Mouse (Mus musculus) bone marrow macrophage, adult 2 months (primary cell): Measurements from ENCODE around the gene A830031A19Rik. TPM values are rescaled to one million over a fixed set of nuclear protein-coding genes. Genes with fewer than 3 reads are reported as not detected.

Experiments used
- H3K27ac ChIP-seq: 2 replicates; pipeline ENCODE4 v1.5.1; 2012; ENCODE audit warnings: low read depth, low read length; ENCODE audit not compliant: insufficient read depth
- H3K4me1 ChIP-seq: 2 replicates; pipeline ENCODE4 v1.6.1; 2012; ENCODE audit warnings: low read length; ENCODE audit not compliant: control insufficient read depth, insufficient read depth
- H3K4me3 ChIP-seq: 2 replicates; pipeline ENCODE4 v1.5.1; 2012; ENCODE audit warnings: mild to moderate bottlenecking, low read length, moderate library complexity; ENCODE audit not compliant: insufficient read depth
- CTCF ChIP-seq: IDR thresholded peaks from 2 replicates; pipeline ENCODE4 v1.5.1; 2012; ENCODE audit warnings: low read depth, mild to moderate bottlenecking, low read length, moderate library complexity
- POLR2A ChIP-seq: IDR thresholded peaks from 2 replicates; pipeline ENCODE4 v1.6.1; 2012; ENCODE audit warnings: mild to moderate bottlenecking, low read depth, low read length, borderline replicate concordance
- polyA plus RNA-seq: library from polyadenylated mRNA; stranded (reverse); fragments of >200 nt; gene quantifications from 2 replicates; pipeline ENCODE4 v1.2.4, GENCODE M21; 2012; ENCODE audit not compliant: missing spikeins, insufficient read depth, insufficient read length

A830031A19Rik gene
- polyA plus RNA-seq, 1 experiment: not detected

DNA sequence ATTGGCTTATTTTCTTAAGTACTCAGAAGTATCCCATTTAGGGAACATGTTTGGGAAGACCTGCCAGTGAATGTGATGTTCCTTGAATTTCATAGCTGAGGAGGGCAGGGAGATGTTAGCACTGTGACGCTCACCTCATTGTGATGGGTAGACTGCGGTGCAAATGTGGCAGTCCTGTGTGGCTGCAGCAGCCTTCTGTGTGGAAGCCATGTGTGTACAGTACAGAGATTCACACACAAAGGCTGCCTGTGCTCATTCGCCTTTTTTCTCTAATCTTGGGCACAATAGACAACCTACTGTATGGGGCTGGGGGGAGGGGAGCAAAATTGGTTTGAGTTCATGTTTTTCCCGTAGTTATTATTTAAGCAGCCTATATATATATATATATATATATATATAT is 9.7 kb upstream of the A830031A19Rik start:
- Histone ChIP-seq H3K4me3 (no peak overlapping the region), H3K4me1 (peaks cover 2% of the 10 kb centered on the region; the same call in 1 of the 2 replicates), H3K27ac (no peak overlapping the region)
- TF ChIP-seq CTCF (no peak), POLR2A (no peak)

DNA sequence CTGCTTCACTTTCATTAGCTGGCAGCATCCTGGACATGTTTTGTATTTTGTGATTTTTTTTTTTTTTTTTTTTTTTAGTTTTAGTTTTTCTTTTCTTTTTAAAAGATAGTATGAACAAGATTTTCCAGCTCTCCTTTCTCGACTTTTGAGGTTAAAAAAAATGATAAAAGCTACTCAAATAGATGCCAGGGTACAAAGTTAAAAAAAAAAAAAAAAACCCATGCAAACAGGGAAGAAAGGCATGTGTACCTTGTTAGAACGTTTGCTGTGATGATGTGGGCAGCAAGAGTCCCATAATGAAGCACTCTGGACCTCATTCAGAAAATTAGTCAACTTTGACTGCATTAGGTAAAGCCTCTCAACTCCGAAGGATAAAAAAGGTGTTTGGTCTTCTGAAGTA is 9.2 kb upstream of the A830031A19Rik start:
- no peak overlapping the region for H3K27ac ChIP-seq
- no peak for TF ChIP-seq CTCF
- TF ChIP-seq POLR2A: no peak
- H3K4me1 ChIP-seq: peaks cover 3% of the 10 kb centered on the region; the same call in 1 of the 2 replicates
- H3K4me3 ChIP-seq: no peak overlapping the region

DNA sequence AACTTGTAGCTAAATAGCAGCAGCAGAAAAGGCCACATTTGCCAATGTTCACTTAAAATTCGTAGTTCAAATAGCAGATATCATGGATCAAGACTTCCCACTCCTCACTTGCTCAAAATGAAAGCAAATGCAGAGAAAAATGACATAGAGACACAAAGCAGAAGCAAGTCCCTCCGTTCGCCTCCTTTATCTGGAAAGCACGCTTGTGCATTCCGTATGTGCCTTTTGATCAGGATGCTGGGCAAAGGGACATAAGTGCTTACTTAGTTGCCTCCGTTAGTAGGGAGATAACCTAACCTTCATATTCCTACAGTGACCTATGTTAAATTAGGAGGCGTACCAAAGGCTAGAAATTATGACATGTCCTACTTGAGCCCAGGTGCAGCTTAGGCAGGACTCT is 8.6 kb upstream of the A830031A19Rik start:
- Histone ChIP-seq H3K4me3 (no peak overlapping the region), H3K4me1 (peaks cover 4% of the 10 kb centered on the region; the same call in 1 of the 2 replicates), H3K27ac (no peak overlapping the region)
- TF ChIP-seq CTCF (no peak), POLR2A (no peak)

DNA sequence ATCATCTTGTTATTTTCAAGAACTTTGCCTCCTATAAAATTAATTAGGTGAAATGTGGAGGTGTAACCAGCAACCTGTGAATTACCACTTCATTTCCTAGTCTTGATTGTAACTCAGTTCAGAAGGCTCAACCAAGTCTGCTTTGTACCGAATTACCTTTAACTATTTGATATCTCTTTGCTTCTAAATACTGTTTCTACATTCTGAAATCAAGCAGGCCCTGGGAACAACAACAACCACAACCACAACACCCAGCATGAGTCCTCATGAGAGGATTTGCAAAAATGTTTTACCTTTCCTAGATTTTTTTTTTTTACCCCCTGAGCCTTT is 8.2 kb upstream of the A830031A19Rik start:
- Histone ChIP-seq H3K27ac (no peak overlapping the region), H3K4me3 (no peak overlapping the region), H3K4me1 (peaks cover 4% of the 10 kb centered on the region; the same call in 1 of the 2 replicates)
- TF ChIP-seq CTCF: no peak
- TF ChIP-seq POLR2A: no peak

DNA sequence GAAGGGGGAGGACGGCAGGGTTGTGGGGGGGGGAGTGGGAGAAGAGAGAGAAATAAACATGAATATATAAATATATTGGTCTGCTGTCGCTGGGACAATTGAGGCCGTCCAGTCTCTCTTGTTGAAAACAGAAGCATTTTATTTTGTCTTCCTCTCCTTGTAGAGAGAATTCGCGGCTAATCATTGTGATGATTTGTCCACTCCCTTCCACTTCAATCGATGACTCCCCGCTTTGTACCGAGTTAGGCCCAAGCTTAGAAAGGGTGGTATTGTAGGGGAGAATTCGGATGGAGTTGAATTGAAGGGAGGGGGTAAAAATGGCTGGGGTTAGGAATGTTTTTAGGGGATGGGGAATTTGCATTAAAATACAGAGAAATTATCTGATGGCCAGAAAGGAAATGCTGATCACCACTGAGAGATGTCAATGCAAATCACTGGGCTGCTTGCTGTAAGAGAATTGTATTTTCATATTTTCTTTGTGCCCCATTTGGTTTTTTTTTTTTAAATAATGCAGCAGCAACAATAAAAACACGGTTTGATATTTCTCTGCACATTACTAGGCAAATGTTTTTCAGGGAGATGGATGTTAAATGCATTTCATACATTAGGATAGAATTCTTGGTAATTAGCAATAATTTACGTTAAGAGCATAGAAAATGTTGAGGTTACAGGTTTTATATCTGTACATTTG is 7.7 kb upstream of the A830031A19Rik start:
- no peak for TF ChIP-seq CTCF
- TF ChIP-seq POLR2A: no peak
- Histone ChIP-seq H3K27ac (no peak overlapping the region), H3K4me3 (no peak overlapping the region), H3K4me1 (peaks cover 4% of the 10 kb centered on the region; the same call in 1 of the 2 replicates)

DNA sequence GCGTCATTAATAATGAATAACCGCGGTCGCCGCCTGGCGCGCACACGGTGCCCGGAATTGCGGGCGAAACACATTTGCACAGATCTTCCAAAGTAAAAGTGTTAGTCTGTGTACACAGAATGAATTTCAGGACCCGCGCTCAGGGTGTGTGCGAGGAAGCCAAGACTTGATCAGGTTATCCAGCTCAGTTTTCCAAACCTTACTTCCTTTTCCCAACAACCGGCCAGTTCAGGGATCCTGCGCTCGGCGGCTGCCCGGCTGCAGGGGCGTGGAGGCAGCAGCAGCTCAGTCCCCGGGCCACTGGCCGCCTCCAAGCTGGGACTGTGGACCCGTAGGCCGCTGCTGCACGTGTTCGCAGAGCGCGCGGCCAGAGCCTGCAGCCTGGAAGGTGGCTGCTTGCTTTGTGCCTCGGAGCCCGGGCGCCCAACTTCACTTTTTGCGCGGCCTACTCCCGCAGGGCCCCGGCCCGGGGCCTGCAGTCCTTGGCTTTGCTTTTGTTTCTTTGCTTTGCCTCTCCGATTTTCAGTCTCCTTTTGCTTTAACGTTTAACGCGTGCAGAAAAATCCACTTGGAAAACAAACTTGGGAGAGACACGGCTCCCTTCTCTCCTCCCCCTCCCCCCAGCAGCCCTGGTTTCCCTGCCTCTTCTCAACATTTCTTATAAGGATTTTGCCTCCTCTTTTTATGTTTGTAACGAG is 7.0 kb upstream of the A830031A19Rik start:
- no peak overlapping the region for H3K27ac ChIP-seq
- peak overlapping the region; percentile 28; the same call in 1 of the 2 replicates for H3K4me3 ChIP-seq
- H3K4me1 ChIP-seq: peaks cover 4% of the 10 kb centered on the region; the same call in 1 of the 2 replicates
- TF ChIP-seq POLR2A (no peak), CTCF (no peak)

DNA sequence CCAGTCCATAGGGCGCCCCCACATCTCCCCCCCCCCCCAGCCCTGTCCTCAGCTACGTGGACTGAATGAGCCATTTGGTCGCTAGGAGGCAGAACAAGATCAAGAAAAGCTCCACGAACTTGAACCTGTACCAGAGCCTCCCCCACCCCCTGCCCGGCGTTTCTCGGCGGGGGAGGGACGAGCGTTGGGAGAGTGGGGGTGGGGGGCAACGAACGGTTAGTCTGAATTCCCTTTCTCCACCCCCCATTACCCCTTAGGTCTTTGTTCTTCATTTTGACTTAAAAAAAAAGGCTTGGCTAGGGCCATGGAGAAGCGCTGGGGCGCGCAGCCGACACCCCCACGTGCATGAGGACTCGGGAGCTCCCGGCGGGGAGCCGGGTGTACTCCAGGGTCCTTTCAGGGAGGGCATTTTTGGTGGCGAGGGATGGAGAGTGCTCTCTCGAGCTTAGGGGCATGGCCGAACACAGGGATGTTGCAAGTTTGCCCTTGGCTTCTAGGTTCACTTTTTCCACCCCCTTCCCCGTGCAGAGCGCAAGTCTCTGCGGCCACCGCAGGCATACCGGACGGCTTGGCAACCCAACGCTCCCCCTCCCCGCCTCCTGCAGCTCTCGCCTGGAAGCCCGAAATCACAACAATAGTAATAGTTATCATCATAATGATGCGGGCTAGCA is 6.3 kb upstream of the A830031A19Rik start:
- H3K27ac ChIP-seq: no peak overlapping the region
- TF ChIP-seq POLR2A (no peak), CTCF (peak; percentile 11; the same call in 1 of the 2 replicates)
- peaks cover 4% of the 10 kb centered on the region; the same call in 1 of the 2 replicates for H3K4me1 ChIP-seq
- peak overlapping the region; percentile 28 for H3K4me3 ChIP-seq

DNA sequence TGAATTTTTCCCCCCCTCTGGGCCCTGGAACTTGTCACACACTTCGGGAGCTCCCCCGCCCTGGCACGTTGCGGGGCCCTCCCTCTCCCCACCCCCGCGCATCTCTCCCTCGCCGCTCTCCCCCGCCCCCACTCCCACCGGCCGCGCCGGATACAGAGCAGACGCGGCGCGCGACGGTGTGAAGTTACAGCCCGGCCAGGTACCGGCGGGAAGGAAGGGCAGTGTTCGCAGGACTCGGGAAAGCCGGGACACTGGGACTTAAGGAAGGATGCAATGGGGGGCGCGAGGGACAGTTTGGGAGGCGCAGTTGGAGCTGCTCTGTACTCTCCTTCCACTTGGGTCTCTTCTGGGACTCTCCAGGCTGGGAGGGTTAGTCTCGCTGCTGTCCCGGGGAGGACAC is 5.7 kb upstream of the A830031A19Rik start:
- Histone ChIP-seq H3K4me3 (0 out of 2 replicates have a peak overlapping the region, but pooled peaks have one; percentile 3), H3K4me1 (peaks cover 4% of the 10 kb centered on the region; the same call in 1 of the 2 replicates), H3K27ac (no peak overlapping the region)
- TF ChIP-seq CTCF (no peak), POLR2A (no peak)

DNA sequence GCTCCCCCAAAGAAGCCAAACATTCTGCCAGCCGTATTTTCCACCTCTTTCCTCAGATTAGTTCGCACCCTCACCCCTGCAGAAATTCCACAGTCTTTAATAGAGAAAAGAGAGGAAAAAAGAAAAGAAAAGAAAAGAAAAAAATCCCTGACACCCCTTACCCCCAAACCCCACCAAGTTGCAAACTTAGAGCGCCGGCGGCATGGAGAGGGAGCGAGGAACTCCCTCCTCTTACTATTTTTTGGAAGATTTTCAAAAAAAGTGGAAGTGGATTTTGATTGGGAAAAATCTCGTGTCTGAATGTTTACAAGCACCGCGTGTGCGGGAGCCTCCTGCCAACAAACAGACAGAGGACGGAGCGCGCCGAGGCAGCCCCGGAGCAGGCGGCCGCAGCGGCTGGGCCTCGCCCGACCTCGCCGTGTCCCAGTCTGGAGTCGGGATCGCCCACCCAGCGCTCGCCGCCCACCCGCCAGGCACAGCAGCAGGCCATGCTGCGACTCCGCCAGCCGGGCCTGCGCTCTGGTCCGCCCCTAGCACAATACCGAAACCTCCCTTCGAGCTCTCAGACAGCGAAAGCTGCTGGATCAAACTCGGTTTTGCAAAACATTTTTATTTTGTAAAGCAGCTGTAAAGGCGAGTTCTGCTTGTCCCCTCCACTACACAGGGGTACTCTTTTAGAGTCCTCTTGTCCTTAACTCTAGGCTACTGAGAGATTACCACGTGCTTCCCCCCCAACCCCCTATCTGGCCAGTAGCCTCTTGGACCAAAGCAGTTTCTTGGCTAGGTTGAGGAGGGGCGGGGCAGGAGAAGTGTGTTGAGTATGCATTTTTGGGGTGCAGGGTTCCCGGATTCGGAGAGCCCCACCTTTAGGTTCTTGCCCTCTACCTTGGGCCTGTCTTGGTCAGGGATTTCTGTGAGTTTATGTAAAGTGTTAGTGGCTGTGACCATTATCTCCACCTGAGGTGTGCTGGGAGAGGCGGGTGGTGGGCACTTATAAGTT is 4.8 kb upstream of the A830031A19Rik start:
- no peak for TF ChIP-seq POLR2A
- TF ChIP-seq CTCF: no peak
- H3K4me3 ChIP-seq: peak overlapping the region; percentile 64
- peaks cover 4% of the 10 kb centered on the region; the same call in 1 of the 2 replicates for H3K4me1 ChIP-seq
- no peak overlapping the region for H3K27ac ChIP-seq
